19 mouse cellular contexts compared by ENCODE assay signal in the genomic region with DNA sequence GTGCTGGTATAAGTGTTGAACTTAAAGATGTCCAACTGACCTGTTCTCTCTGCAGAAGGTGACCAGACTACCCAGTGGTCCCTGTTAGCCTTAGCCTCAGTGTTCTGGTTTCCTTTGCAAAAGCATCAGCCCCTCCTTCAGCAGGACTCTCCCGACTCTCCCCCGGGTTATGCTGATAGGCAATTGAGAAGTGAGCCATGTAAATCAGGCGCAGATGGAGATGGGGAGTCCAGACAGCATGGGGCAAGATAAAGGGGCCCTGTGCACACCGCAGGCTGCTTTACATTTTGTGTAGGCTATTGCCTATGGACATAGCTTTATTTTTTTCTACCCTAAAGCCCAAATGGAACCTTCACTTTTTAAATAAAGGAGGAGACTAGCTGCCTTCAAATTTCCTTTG.
"Had no signal": no experiment of that assay in that cellular context is flagged by ENCODE, and none has a peak within 500 bp of the region (broad histone marks: within the 10 kb centered on the region; RNA-seq: fewer than 3 reads in every experiment).

No protein-coding gene starts in this region.

- H3K9me3 ChIP-seq: kidney, embryonic 15.5 days; limb, embryonic 12.5 days; limb, embryonic 15.5 days; midbrain, embryonic 12.5 days; midbrain, embryonic 15.5 days; stomach, embryonic 15.5 days had no signal

- DNase-seq: kidney, adult 8-10 months; kidney, postnatal 10 days; kidney, postnatal 36 days; liver, postnatal 0 days; lung, embryonic 14.5 days; retina, postnatal 1 day; right cerebral cortex, postnatal 25 days; spleen, adult 18-20 months; thymus, postnatal 25 days had no signal

- H3K36me3 ChIP-seq: kidney, embryonic 15.5 days; limb, embryonic 12.5 days; limb, embryonic 15.5 days; midbrain, embryonic 12.5 days; midbrain, embryonic 15.5 days; stomach, embryonic 15.5 days had no signal

- H3K4me1 ChIP-seq: kidney, embryonic 15.5 days; limb, embryonic 15.5 days; midbrain, embryonic 15.5 days; stomach, embryonic 15.5 days had no signal

- H3K27ac ChIP-seq: kidney, embryonic 15.5 days; limb, embryonic 12.5 days; limb, embryonic 15.5 days; liver, embryonic 14.5 days; macrophage; midbrain, embryonic 12.5 days; midbrain, embryonic 15.5 days; stomach, embryonic 15.5 days had no signal

- H3K27me3 ChIP-seq: kidney, embryonic 15.5 days; limb, embryonic 12.5 days; limb, embryonic 15.5 days; midbrain, embryonic 15.5 days; stomach, embryonic 15.5 days had no signal

- H3K4me3 ChIP-seq: kidney, embryonic 15.5 days; limb, embryonic 12.5 days; limb, embryonic 15.5 days; midbrain, embryonic 12.5 days; midbrain, embryonic 15.5 days; stomach, embryonic 15.5 days had no signal

- H3K9ac ChIP-seq: kidney, embryonic 15.5 days; limb, embryonic 12.5 days; limb, embryonic 15.5 days; liver, embryonic 14.5 days; liver, postnatal 0 days; lung, embryonic 14.5 days; midbrain, embryonic 12.5 days; midbrain, embryonic 15.5 days; stomach, embryonic 15.5 days had no signal

- ATAC-seq: liver, postnatal 0 days; lung, postnatal 0 days; midbrain, embryonic 15.5 days had no signal

- H3K4me2 ChIP-seq: kidney, embryonic 15.5 days; limb, embryonic 12.5 days; limb, embryonic 15.5 days; liver, embryonic 11.5 days; lung, embryonic 14.5 days; midbrain, embryonic 12.5 days; midbrain, embryonic 15.5 days; stomach, embryonic 15.5 days had no signal
